In the genomic region with DNA sequence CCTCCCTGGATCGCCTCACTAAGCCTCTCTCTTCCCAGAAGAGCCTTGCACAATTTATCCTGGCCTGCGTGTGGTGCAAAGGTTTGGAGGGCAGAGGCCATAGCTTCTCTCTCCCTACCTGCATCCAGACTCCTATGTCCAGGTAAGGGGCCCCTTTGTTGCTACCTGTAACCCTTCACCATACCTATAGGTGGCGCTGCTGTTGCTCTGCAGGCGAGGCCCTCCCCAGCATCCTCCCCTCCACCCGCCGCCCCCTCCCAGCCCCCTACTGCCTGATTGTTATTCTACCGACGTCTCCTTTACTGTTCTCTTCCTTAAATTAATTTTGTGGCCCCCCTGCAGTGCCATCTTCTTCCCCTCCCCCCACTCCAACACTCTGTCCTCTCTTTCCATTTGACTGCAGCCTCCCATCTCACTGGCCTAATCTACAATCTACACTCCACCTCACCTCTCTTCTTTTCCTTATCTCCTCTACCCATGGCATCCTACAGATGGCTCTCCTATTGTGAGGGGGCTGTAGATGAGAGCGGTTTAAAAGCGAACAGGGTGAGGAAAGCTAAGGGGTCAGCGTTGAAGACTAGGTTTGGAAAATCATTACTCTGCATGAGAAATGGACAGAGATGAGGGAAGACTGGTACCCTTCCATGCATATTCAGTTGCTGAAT, we compare ENCODE assay signal across 9 mouse cellular contexts. TPM values are rescaled to one million over a fixed set of nuclear protein-coding genes. Genes with fewer than 3 reads are reported as not detected.
DNase-seq lines count a peak whose midpoint lies in the region; ATAC-seq and TF ChIP-seq lines count a peak whose summit lies in the region.
"Had no signal": no experiment of that assay in that cellular context is flagged by ENCODE, and none has a peak within 500 bp of the region (broad histone marks: within the 10 kb centered on the region; RNA-seq: fewer than 3 reads in every experiment).

No protein-coding gene starts in this region.

- no peak overlapping the region for H3K27ac ChIP-seq in MEL (ENCODE audit: control insufficient read depth, low read depth, low read length)
- H3K27ac ChIP-seq in limb, embryonic 10.5 days, result no peak overlapping the region; the same call in 1 of the 2 replicates
- H3K27ac ChIP-seq in neural tube, embryonic 12.5 days, result peak overlapping the region; percentile 80

- TF ChIP-seq RAD21 in MEL (IDR thresholded peaks at IDR 0.05; ENCODE audit: low read depth, low read length), result peak; percentile 29

- peak; percentile 54 to 79 (median 55); a peak in 5 of 6 replicates for TF ChIP-seq CTCF in MEL (IDR thresholded peaks at IDR 0.05 in 2 of 3, conservative IDR thresholded peaks at IDR 0.05 in 1 of 3; ENCODE audit: control insufficient read depth in 1 of 3, insufficient read depth in 1 of 3, low read depth in 2 of 3, low read length in 3 of 3, poor library complexity in 1 of 3, severe bottlenecking in 1 of 3)

- H3K36me3 ChIP-seq in MEL (ENCODE audit: control insufficient read depth in 1 of 2, insufficient read depth in 2 of 2, low read length in 2 of 2), result peaks cover under 1 to 8% of the 10 kb centered on the region in 2 experiments; a peak in 3 of 4 replicates
- H3K36me3 ChIP-seq in limb, embryonic 10.5 days, result peaks cover 19% of the 10 kb centered on the region
- H3K36me3 ChIP-seq in neural tube, embryonic 12.5 days, result peaks cover 15% of the 10 kb centered on the region

- H3K4me2 ChIP-seq in neural tube, embryonic 12.5 days (replicated peaks), result peak overlapping the region; percentile 49

- peak in 1 of 2 experiments; percentile 31; a peak in 1 of 4 replicates for TF ChIP-seq EP300 in MEL (IDR thresholded peaks at IDR 0.05; ENCODE audit: low read depth in 1 of 2, low read length in 2 of 2)

- no peak overlapping the region for H3K4me3 ChIP-seq in MEL (ENCODE audit: control insufficient read depth in 1 of 2, insufficient read depth in 1 of 2, low read depth in 2 of 2, low read length in 2 of 2)
- H3K4me3 ChIP-seq in limb, embryonic 10.5 days, result no peak overlapping the region
- H3K4me3 ChIP-seq in neural tube, embryonic 12.5 days, result no peak overlapping the region

- H3K9me3 ChIP-seq in MEL (replicated peaks; ENCODE audit: insufficient read depth, low read length), result no peaks in the 10 kb centered on the region
- H3K9me3 ChIP-seq in limb, embryonic 10.5 days (replicated peaks), result no peaks in the 10 kb centered on the region
- H3K9me3 ChIP-seq in neural tube, embryonic 12.5 days, result no peaks in the 10 kb centered on the region

- no peak for TF ChIP-seq POLR2A in MEL (IDR thresholded peaks at IDR 0.05; ENCODE audit: control insufficient read depth in 1 of 2, insufficient read depth in 1 of 2, low read depth in 1 of 2, low read length in 2 of 2, poor library complexity in 1 of 2)

- 7% methylated on average over 11 of the region's 11 CpGs for WGBS in limb, embryonic 10.5 days
- WGBS in neural tube, embryonic 12.5 days, result 7% methylated on average over 11 of the region's 11 CpGs

- peak; percentile 46 for ATAC-seq in neural tube, embryonic 12.5 days (ENCODE audit: low FRiP score, low read depth)

- no peak overlapping the region for H3K9ac ChIP-seq in MEL (ENCODE audit: control insufficient read depth, low read depth, low read length, poor library complexity, severe bottlenecking)
- 0 out of 2 replicates have a peak overlapping the region, but pooled peaks have one; percentile 35 for H3K9ac ChIP-seq in neural tube, embryonic 12.5 days

- H3K27me3 ChIP-seq in MEL (ENCODE audit: control insufficient read depth in 1 of 2, insufficient read depth in 2 of 2, low read length in 2 of 2), result no peaks in the 10 kb centered on the region
- no peaks in the 10 kb centered on the region for H3K27me3 ChIP-seq in limb, embryonic 10.5 days (ENCODE audit: low read depth, poor library complexity, severe bottlenecking)
- no peaks in the 10 kb centered on the region for H3K27me3 ChIP-seq in neural tube, embryonic 12.5 days (replicated peaks)

- peak; percentile 32 for DNase-seq in adrenal gland, postnatal 14 days
- DNase-seq in adrenal gland, adult 18-20 months (ENCODE audit: low spot score in 2 of 2), result no peak
- DNase-seq in MEL (ENCODE audit: low read depth, low spot score), result peak; percentile 39
- DNase-seq in embryo, embryonic 11 days, result peak; percentile 61
- DNase-seq in limb, embryonic 10.5 days (ENCODE audit: low spot score), result peak; percentile 40
- no peak for DNase-seq in layer of hippocampus, adult 18-20 months (ENCODE audit: low spot score in 2 of 2)
- no peak for DNase-seq in adrenal gland, postnatal 25 days

- no peaks in the 10 kb centered on the region for H3K79me2 ChIP-seq in MEL (ENCODE audit: control insufficient read depth, insufficient read depth, low read length, poor library complexity)

- peaks cover 2 to 7% of the 10 kb centered on the region in 2 experiments; a peak in 3 of 4 replicates for H3K4me1 ChIP-seq in MEL (ENCODE audit: control insufficient read depth in 1 of 2, insufficient read depth in 2 of 2, low read length in 2 of 2)
- H3K4me1 ChIP-seq in limb, embryonic 10.5 days, result peaks cover 21% of the 10 kb centered on the region
- H3K4me1 ChIP-seq in neural tube, embryonic 12.5 days, result peaks cover 32% of the 10 kb centered on the region

TF ChIP-seq in MEL, 35 proteins besides CTCF, POLR2A, EP300 and RAD21:
- 0 out of 2 replicates have a peak, but pooled peaks have one; percentile 14 for TF ChIP-seq GATA1 (IDR thresholded peaks at IDR 0.05; ENCODE audit: low read depth, low read length)
- no peak for TF ChIP-seq NELFE (IDR thresholded peaks at IDR 0.05; ENCODE audit: low read depth, low read length)
- TF ChIP-seq SMC3 (IDR thresholded peaks at IDR 0.05; ENCODE audit: low read depth, low read length), result peak; percentile 18; the same call in 1 of the 2 replicates

RNA-seq across cellular contexts. Expression of gene Ngdn, which starts 13.9 kb away (rescaled TPM):
- total RNA-seq in adrenal gland, postnatal 14 days (2021), result 34.5 and 39.2 TPM in 2 replicates
- total RNA-seq in adrenal gland, adult 18-20 months (2021), result 10 to 100 TPM; 38.2 to 43.2 TPM
- 138 and 148 TPM in 2 replicates for total RNA-seq in MEL (2012; rRNA removed)
- polyA plus RNA-seq in MEL (2012; ENCODE audit: insufficient read depth in 1 of 2, insufficient read length in 2 of 2, low read depth in 1 of 2, low replicate concordance in 2 of 2, missing spikeins in 1 of 2), result 100 to 1,000 TPM in 1 of 2 experiments, not detected in 1; 140 TPM
- 97.5 and 98.1 TPM in 2 replicates for polyA plus RNA-seq in limb, embryonic 10.5 days (2016; fragmentation: Nextera tagmentation; extraction: Ambion mirVana)
- polyA plus RNA-seq in neural tube, embryonic 12.5 days (2016; fragmentation: Nextera tagmentation; extraction: Ambion mirVana), result 64.1 and 69.1 TPM in 2 replicates
- total RNA-seq in layer of hippocampus, adult 18-20 months (2021), result 10 to 100 TPM; 30.2 to 32.7 TPM
- 38.3 and 39.8 TPM in 2 replicates for total RNA-seq in adrenal gland, postnatal 25 days (2021)

RNA-seq across cellular contexts. Expression of gene Myh7, which starts 34.7 kb away (rescaled TPM):
- total RNA-seq in adrenal gland, postnatal 14 days (2021), result 0.11 TPM in 1 of 2 replicates, not detected in the other
- under 1 TPM in 1 of 2 experiments, not detected in 1; 0.42 TPM for total RNA-seq in adrenal gland, adult 18-20 months (2021)
- total RNA-seq in MEL (2012; rRNA removed), result not detected in 2 replicates
- not detected for polyA plus RNA-seq in MEL (2012; ENCODE audit: insufficient read depth in 1 of 2, insufficient read length in 2 of 2, low read depth in 1 of 2, low replicate concordance in 2 of 2, missing spikeins in 1 of 2)
- 2.2 and 4.4 TPM in 2 replicates for polyA plus RNA-seq in limb, embryonic 10.5 days (2016; fragmentation: Nextera tagmentation; extraction: Ambion mirVana)
- 7.0 and 11.3 TPM in 2 replicates for polyA plus RNA-seq in neural tube, embryonic 12.5 days (2016; fragmentation: Nextera tagmentation; extraction: Ambion mirVana)
- total RNA-seq in layer of hippocampus, adult 18-20 months (2021), result 10 to 100 TPM; 10.1 to 14.4 TPM
- total RNA-seq in adrenal gland, postnatal 25 days (2021), result not detected in 2 replicates

RNA-seq across cellular contexts. Expression of gene Gm17428, which starts 52.4 kb away (rescaled TPM):
- not detected in 2 replicates for total RNA-seq in adrenal gland, postnatal 14 days (2021)
- total RNA-seq in adrenal gland, adult 18-20 months (2021), result not detected
- total RNA-seq in MEL (2012; rRNA removed), result not detected in 2 replicates
- polyA plus RNA-seq in MEL (2012; ENCODE audit: insufficient read depth in 1 of 2, insufficient read length in 2 of 2, low read depth in 1 of 2, low replicate concordance in 2 of 2, missing spikeins in 1 of 2), result not detected
- not detected in 2 replicates for polyA plus RNA-seq in limb, embryonic 10.5 days (2016; fragmentation: Nextera tagmentation; extraction: Ambion mirVana)
- polyA plus RNA-seq in neural tube, embryonic 12.5 days (2016; fragmentation: Nextera tagmentation; extraction: Ambion mirVana), result not detected in 2 replicates
- not detected for total RNA-seq in layer of hippocampus, adult 18-20 months (2021)
- total RNA-seq in adrenal gland, postnatal 25 days (2021), result not detected in 2 replicates
- polyA plus RNA-seq: heart, embryonic 16.5 days had no signal

Comparison
In these comparisons a context has a peak if more than half of its experiments do, and no peak if none do; other contexts are left out.
1. DNase-seq: peak in adrenal gland, postnatal 14 days (single experiment), MEL (single experiment), embryo, embryonic 11 days (single experiment) and limb, embryonic 10.5 days (single experiment); none in adrenal gland, adult 18-20 months (0 of 2), layer of hippocampus, adult 18-20 months (0 of 2) and adrenal gland, postnatal 25 days (single experiment).
2. RNA of gene Myh7, which starts 34.7 kb away (total RNA-seq): 10.1 to 14.4 TPM in layer of hippocampus, adult 18-20 months; 0.42 TPM in adrenal gland, adult 18-20 months, 0.11 TPM in adrenal gland, postnatal 14 days, not detected in MEL and not detected in adrenal gland, postnatal 25 days; every median in the first group is over 4 times any median in the second.